In the genomic region with DNA sequence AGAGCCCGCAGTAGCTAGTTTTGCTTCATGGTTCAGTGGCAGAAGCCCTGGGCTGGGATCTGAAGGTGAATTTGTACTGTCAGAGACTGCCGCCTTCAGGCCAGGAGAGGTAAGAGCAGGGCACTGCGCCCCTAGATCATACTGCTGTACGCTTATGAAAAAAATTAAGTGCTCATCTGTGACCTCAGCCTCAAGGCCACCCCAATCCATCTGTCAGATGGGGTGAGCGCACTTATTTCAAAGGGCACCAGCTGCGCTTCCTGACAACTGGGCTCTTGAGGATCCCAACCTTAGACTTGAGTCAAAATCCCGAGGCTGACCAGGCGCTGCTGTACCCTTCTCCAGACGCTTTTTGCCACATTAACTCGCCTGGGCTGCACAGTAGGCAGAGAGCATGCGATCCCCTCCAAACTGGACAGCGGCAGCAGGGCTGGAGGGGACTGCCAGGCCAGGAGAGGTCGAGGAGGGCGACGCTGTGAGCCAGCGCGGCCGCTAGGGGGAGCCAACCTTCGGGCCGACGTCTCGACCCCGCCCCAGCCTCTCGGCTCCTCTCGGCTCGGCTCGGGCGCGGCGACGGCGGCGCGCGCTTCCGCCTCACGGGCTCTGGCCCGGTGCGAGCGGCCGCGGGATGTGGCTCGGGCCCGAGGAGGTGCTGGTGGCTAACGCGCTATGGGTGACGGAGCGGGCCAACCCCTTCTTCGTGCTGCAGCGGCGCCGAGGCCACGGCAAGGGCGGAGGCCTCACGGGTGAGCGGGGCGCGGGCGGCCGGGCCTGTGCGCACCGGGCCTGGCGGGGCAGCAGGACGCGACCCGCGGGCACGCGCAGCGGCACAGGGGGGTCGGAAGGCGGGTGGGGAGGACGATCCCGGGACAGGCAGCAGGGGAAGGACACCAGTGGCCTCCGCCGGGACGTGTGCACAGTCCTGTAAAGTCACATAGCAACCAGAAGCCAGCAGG, we compare ENCODE assay signal across 8 mouse cellular contexts. TPM values are rescaled to one million over a fixed set of nuclear protein-coding genes. Genes with fewer than 3 reads are reported as not detected.
DNase-seq lines count a peak whose midpoint lies in the region; ATAC-seq and TF ChIP-seq lines count a peak whose summit lies in the region.

Tbc1d9b (plus strand) TSS at position 586 of the 956 bp plus-strand sequence.

- H3K27me3 ChIP-seq in E14TG2a.4 (ENCODE audit: insufficient read depth, low read length): peaks cover 23% of the 10 kb centered on the region
- H3K27me3 ChIP-seq in forebrain, embryonic 13.5 days: no peaks in the 10 kb centered on the region
- no peaks in the 10 kb centered on the region for H3K27me3 ChIP-seq in liver, postnatal 0 days (ENCODE audit: insufficient read depth, low read length)
- H3K27me3 ChIP-seq in neural tube, embryonic 14.5 days (ENCODE audit: control insufficient read depth, insufficient read depth, low read length): no peaks in the 10 kb centered on the region

- TF ChIP-seq EP300 in liver, postnatal 0 days (IDR thresholded peaks at IDR 0.05; ENCODE audit: low read depth): no peak

- WGBS in forebrain, embryonic 13.5 days: under 1% methylated on average over 76 of the region's 77 CpGs
- WGBS in large intestine, adult 2 months: under 1% methylated on average over 76 of the region's 77 CpGs
- WGBS in liver, postnatal 0 days (ENCODE audit: insufficient replicate concordance): under 1% methylated on average over 56 of the region's 77 CpGs
- WGBS in neural tube, embryonic 14.5 days: under 1% methylated on average over 56 of the region's 77 CpGs

- peak within 1 kb of the TSS; percentile 99 for H3K9ac ChIP-seq in forebrain, embryonic 13.5 days
- peak within 1 kb of the TSS; percentile 96 for H3K9ac ChIP-seq in liver, postnatal 0 days (replicated peaks)
- peak within 1 kb of the TSS; percentile 99 for H3K9ac ChIP-seq in neural tube, embryonic 14.5 days (replicated peaks; ENCODE audit: low read depth, low read length)

- TF ChIP-seq CTCF in E14TG2a.4 (conservative IDR thresholded peaks at IDR 0.05; ENCODE audit: low read length): peak; percentile 92
- TF ChIP-seq CTCF in liver, postnatal 0 days (IDR thresholded peaks at IDR 0.05; ENCODE audit: low read depth): peak; percentile 90

- peaks cover 31% of the 10 kb centered on the region for H3K4me1 ChIP-seq in E14TG2a.4 (replicated peaks; ENCODE audit: low read depth, low read length)
- H3K4me1 ChIP-seq in forebrain, embryonic 13.5 days: peaks cover 10% of the 10 kb centered on the region
- H3K4me1 ChIP-seq in liver, postnatal 0 days (ENCODE audit: insufficient read depth): peaks cover 30% of the 10 kb centered on the region
- H3K4me1 ChIP-seq in neural tube, embryonic 14.5 days (ENCODE audit: control insufficient read depth, insufficient read depth, low read length): peaks cover 10% of the 10 kb centered on the region

- intact Hi-C loops in heart, postnatal 10 days (cut with DNase I): loop anchor here (1.0 to 10.0 kb wide), 4 partner anchors 20 to 226 kb away; partner anchors contain the start of genes Rasgef1c and Rnf130

- DNase-seq in c-Kit-positive CD71-positive TER-119-positive erythroid progenitor cells, embryonic 14.5 days (ENCODE audit: low spot score): peak; percentile 83
- DNase-seq in heart, postnatal 10 days: peak; percentile 93
- DNase-seq in large intestine, adult 2 months (ENCODE audit: low read depth, low spot score): peak; percentile 55
- DNase-seq in liver, postnatal 0 days: peak; percentile 94
- DNase-seq in testis, postnatal 10 days (ENCODE audit: low spot score): peak; percentile 95

- peak within 1 kb of the TSS; percentile 88 for H3K4me2 ChIP-seq in forebrain, embryonic 13.5 days
- peak within 1 kb of the TSS; percentile 97 for H3K4me2 ChIP-seq in liver, postnatal 0 days (ENCODE audit: low read depth, low read length)
- peak within 1 kb of the TSS; percentile 69 for H3K4me2 ChIP-seq in neural tube, embryonic 14.5 days (ENCODE audit: low read depth, low read length)

- no peaks in the 10 kb centered on the region for H3K9me3 ChIP-seq in E14TG2a.4 (ENCODE audit: low read length)
- H3K9me3 ChIP-seq in forebrain, embryonic 13.5 days (replicated peaks): no peaks in the 10 kb centered on the region
- H3K9me3 ChIP-seq in liver, postnatal 0 days (ENCODE audit: low read length): no peaks in the 10 kb centered on the region
- H3K9me3 ChIP-seq in neural tube, embryonic 14.5 days (ENCODE audit: control insufficient read depth, low read length): no peaks in the 10 kb centered on the region

- H3K36me3 ChIP-seq in E14TG2a.4 (ENCODE audit: insufficient read depth, low read length): peaks cover 8% of the 10 kb centered on the region
- peaks cover 8% of the 10 kb centered on the region; the same call in 1 of the 2 replicates for H3K36me3 ChIP-seq in forebrain, embryonic 13.5 days (ENCODE audit: poor library complexity, severe bottlenecking)
- H3K36me3 ChIP-seq in liver, postnatal 0 days (replicated peaks; ENCODE audit: insufficient read depth, low read length): peaks cover 5% of the 10 kb centered on the region
- no peaks in the 10 kb centered on the region for H3K36me3 ChIP-seq in neural tube, embryonic 14.5 days (ENCODE audit: control insufficient read depth, insufficient read depth, low read length)

- peak within 1 kb of the TSS; percentile 85 for H3K4me3 ChIP-seq in E14TG2a.4 (replicated peaks; ENCODE audit: low read length)
- peak within 1 kb of the TSS; percentile 89 for H3K4me3 ChIP-seq in forebrain, embryonic 13.5 days
- H3K4me3 ChIP-seq in liver, postnatal 0 days (ENCODE audit: low read depth, low read length): peak within 1 kb of the TSS; percentile 77
- H3K4me3 ChIP-seq in neural tube, embryonic 14.5 days (ENCODE audit: low read depth, low read length): peak within 1 kb of the TSS; percentile 87

- ATAC-seq in forebrain, embryonic 13.5 days: peak; percentile 93
- ATAC-seq in liver, postnatal 0 days: peak; percentile 93
- peak; percentile 95 for ATAC-seq in neural tube, embryonic 14.5 days (ENCODE audit: low read depth)

- peak within 1 kb of the TSS; percentile 83 for H3K27ac ChIP-seq in forebrain, embryonic 13.5 days
- peak within 1 kb of the TSS; percentile 88 for H3K27ac ChIP-seq in liver, postnatal 0 days (ENCODE audit: low read depth)
- peak within 1 kb of the TSS; percentile 91 for H3K27ac ChIP-seq in neural tube, embryonic 14.5 days (ENCODE audit: low read depth, low read length)

RNA-seq across cellular contexts. Expression of gene Tbc1d9b, which starts in this region (rescaled TPM):
- 30.2 and 33.0 TPM in 2 replicates for polyA plus RNA-seq in forebrain, embryonic 13.5 days (2015; fragmentation: Nextera tagmentation; extraction: Ambion mirVana)
- 10 to 100 TPM; 44.5 to 48.6 TPM for total RNA-seq in heart, postnatal 10 days (2021)
- polyA plus RNA-seq in large intestine, adult 2 months (2012; rRNA removed): 28.2 and 35.9 TPM in 2 replicates
- polyA plus RNA-seq in liver, postnatal 0 days (2015; fragmentation: Nextera tagmentation; extraction: Ambion mirVana): 8.9 and 9.1 TPM in 2 replicates
- polyA plus RNA-seq in neural tube, embryonic 14.5 days (2014; fragmentation: Nextera tagmentation; extraction: Ambion mirVana): 30.3 and 42.5 TPM in 2 replicates

Comparison
In these comparisons a context has a peak if more than half of its experiments do, and no peak if none do; other contexts are left out.
1. Peak in every context shown above with its lines: DNase-seq, ATAC-seq, H3K4me3 ChIP-seq and H3K27ac ChIP-seq.